Mouse (Mus musculus): ENCODE results near the gene Lpgat1.

The Lpgat1 gene

GRCm38 (mm10) chr1:191719326-191719725 is 1.7 kb downstream of the Lpgat1 start:
- TF ChIP-seq GATA4 (IDR thresholded peaks at IDR 0.05; ENCODE audit: insufficient replicate concordance, low read length), result no peak

GRCm38 (mm10) chr1:191720419-191720818 is 2.8 kb downstream of the Lpgat1 start:
- no peak for TF ChIP-seq GATA4 (IDR thresholded peaks at IDR 0.05; ENCODE audit: insufficient replicate concordance, low read length)

DNA sequence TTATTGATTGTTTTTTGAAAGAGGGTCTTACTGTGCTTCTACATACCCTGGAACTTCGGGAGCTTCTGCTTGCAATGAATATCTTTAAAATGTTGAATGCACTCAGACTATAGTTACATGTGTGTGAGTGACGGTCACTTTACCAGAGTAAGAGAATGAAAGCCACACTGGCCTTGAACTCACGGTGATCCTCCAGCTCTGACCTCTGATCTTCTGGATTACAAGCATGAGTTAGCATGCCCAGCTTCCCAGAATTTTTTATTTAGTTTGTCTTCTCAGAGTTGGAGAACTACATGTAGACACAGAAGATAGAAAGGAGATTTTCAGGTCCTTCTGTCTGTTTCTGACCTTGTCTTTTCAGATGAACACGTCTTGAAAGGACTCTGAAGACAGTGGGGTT is 5.1 kb downstream of the Lpgat1 start:
- TF ChIP-seq GATA4 (IDR thresholded peaks at IDR 0.05; ENCODE audit: insufficient replicate concordance, low read length), result no peak

DNA sequence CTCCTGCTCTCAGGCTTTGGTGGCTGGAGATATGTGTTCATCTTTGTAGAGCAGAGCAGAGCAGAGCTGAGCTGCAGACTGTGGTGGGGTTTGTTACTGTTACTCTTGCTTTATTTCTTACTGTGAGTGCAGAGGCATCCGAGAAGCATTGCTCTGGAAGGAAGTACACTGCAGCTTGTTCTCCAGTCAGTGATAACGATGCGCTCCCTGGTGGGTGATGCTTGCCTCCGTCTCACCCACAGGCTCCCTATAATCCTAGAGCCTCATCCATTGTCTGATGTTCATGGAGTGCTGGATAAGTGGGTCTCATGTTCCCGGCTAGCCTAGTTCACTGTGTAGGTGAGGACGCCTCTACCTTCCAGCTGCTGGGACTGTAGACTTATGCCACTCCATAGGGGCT is 6.0 kb downstream of the Lpgat1 start:
- no peak for TF ChIP-seq GATA4 (IDR thresholded peaks at IDR 0.05; ENCODE audit: insufficient replicate concordance, low read length)

DNA sequence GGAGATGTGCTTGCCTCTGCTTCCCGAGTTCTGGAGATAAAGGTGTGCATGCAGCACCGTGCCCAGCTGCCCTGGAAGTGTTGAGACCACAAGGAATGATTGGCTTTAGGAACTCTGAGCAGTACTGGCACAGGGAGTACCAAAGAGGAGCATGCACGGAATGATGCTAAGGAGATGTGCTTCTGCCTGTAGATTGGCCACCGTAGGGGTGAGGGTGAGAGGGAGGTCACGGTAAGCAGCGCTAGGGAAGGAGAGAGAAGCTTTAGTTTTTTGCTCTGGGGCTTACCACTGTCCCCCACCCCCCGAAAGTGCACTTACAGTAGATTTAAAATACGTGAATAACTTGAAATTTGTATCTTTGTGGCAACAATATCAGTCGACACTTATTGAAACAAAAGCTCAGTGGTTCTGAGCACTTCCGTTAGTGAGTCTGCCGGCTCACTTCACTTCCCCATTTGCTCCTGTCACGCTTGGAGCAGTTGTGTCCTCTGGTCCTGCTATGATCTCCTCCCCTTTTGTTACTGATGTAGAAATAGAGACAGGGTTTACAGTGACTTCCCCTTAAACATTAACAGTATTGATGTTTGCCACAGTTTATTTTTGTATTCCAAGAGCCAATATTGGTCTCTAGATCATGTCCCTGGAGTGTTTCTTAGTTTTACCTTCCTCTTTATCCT is 6.9 kb downstream of the Lpgat1 start:
- no peak for TF ChIP-seq GATA4 (IDR thresholded peaks at IDR 0.05; ENCODE audit: insufficient replicate concordance, low read length)

DNA sequence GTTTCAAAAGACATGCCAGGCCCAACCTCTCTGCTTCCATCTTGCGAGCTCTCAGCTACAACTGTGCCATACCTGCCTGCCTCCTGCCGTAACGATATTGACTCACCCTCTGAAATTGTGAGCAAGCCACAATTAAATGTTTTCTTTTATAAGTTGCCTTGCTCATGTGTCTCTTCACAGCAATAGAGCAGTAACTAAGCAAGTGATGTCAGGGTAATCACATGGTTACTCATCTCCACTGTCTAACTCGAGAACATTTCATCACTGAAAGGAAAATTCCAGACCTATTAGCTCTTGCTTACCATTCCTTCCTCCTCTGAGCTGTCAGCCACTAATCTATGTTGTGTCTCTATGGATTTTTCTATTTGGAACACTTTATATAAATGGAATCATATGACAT is 15.0 kb downstream of the Lpgat1 start:
- TF ChIP-seq GATA4 (IDR thresholded peaks at IDR 0.05; ENCODE audit: insufficient replicate concordance, low read length), result no peak

- no peak for TF ChIP-seq GATA4 (IDR thresholded peaks at IDR 0.05; ENCODE audit: insufficient replicate concordance, low read length)
Observed at GRCm38 (mm10) chr1:191733822-191734221, 16.2 kb downstream of the Lpgat1 start.

- no peak for TF ChIP-seq GATA4 (IDR thresholded peaks at IDR 0.05; ENCODE audit: insufficient replicate concordance, low read length)
Observed at GRCm38 (mm10) chr1:191736425-191736824, 18.8 kb downstream of the Lpgat1 start.

DNA sequence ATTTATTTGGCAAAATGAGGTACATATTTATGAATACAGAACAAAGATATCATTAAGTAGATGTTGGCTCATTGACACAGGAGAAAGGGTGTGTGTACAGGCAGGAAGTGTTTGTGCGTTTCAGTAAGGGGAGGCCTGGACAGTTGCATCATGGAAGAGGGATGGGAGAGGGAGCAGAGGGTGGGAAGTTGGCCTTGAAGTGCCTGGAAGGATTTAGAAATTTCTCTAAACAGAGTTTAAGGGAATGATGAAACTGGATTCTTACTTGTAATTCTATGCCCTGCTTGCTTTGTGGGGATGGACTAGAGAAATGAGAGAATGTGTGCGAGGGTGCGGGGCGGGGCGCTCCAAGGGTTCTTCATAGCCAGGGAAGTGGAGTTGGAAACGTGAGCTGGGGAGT is 20.2 kb downstream of the Lpgat1 start:
- no peak for TF ChIP-seq GATA4 (IDR thresholded peaks at IDR 0.05; ENCODE audit: insufficient replicate concordance, low read length)

GRCm38 (mm10) chr1:191738726-191739125 is 21.1 kb downstream of the Lpgat1 start:
- TF ChIP-seq GATA4 (IDR thresholded peaks at IDR 0.05; ENCODE audit: insufficient replicate concordance, low read length), result no peak

- TF ChIP-seq GATA4 (IDR thresholded peaks at IDR 0.05; ENCODE audit: insufficient replicate concordance, low read length), result no peak
Observed at GRCm38 (mm10) chr1:191740587-191741361, 23.1 kb downstream of the Lpgat1 start.

- TF ChIP-seq GATA4 (IDR thresholded peaks at IDR 0.05; ENCODE audit: insufficient replicate concordance, low read length), result no peak
Observed at GRCm38 (mm10) chr1:191741635-191742034, 24.0 kb downstream of the Lpgat1 start.

GRCm38 (mm10) chr1:191748431-191748830 is 30.8 kb downstream of the Lpgat1 start:
- no peak for TF ChIP-seq GATA4 (IDR thresholded peaks at IDR 0.05; ENCODE audit: insufficient replicate concordance, low read length)

GRCm38 (mm10) chr1:191756520-191757199 is 39.0 kb downstream of the Lpgat1 start:
- no peak for TF ChIP-seq GATA4 (IDR thresholded peaks at IDR 0.05; ENCODE audit: insufficient replicate concordance, low read length)

DNA sequence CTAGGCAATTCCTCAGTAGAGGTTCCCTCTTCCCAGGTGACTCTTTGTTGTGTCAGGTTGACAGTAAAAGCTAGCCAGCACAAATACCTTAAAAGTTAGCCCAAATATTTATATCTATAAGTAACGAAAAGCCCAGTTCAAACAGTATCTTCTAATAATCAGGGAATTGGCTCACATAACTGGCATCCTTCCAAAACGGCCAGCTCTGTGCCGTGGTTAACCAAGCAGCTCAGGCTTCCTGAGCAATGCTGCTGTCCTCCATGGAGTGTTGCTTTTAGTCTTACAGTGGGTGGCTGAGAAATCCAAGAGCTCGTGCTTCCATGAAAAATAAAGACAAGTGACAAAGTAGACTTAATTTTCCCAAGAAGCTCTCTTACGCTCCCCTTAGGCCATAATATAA is 56.5 kb downstream of the Lpgat1 start:
- no peak for TF ChIP-seq GATA4 (IDR thresholded peaks at IDR 0.05; ENCODE audit: insufficient replicate concordance, low read length)

DNA sequence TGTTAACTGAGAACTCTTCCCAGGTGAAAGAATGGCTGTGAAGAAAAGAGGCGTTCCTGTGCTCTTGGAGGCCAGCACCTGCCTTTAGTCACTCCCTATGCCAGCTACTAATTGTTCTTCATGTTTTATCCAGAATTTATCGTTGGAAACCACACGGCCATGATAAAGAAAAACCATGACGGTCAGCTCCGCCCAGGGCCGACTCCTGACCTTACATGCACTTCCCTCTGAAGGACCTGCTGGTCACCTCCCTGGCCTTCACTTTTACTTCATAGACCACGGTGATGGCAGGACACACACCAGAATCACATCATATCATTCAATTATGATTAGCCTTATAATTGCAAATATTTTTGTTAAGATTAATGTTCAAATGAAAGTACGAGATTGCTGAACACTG is 57.5 kb downstream of the Lpgat1 start:
- TF ChIP-seq GATA4 (IDR thresholded peaks at IDR 0.05; ENCODE audit: insufficient replicate concordance, low read length), result no peak
